Mouse (Mus musculus): ENCODE data around the gene Rbm28. TPM values are rescaled to one million over a fixed set of nuclear protein-coding genes. Genes with fewer than 3 reads are reported as not detected.

The Rbm28 gene
- total and polyA plus RNA-seq, 3 experiments = 37.6 to 103 (median 56.2) TPM

GRCm38 (mm10) chr6:29195146-29195545 is 30.3 kb upstream of the Rbm28 start:
- no peak overlapping the region for H3K9ac ChIP-seq (ENCODE audit: insufficient read depth, low read depth)
- no peaks in the 10 kb centered on the region for H3K9me3 ChIP-seq (replicated peaks; ENCODE audit: low read length)
- peaks cover 5 to 14% of the 10 kb centered on the region in 2 experiments; a peak in 2 of 4 replicates for H3K4me1 ChIP-seq (ENCODE audit: control insufficient read depth in 1 of 2, insufficient read depth in 2 of 2)
- H3K4me3 ChIP-seq (replicated peaks in 1 of 3; ENCODE audit: low read depth in 2 of 3, low read length in 2 of 3, poor library complexity in 1 of 3) = no peak overlapping the region
- dilution Hi-C loops (cut with MboI; ENCODE audit: extremely low pct_ligation_motif_present, extremely low pct_unique_long_range_greater_than_20kb, low sequenced_read_pairs) (no loop called here), in situ Hi-C loops (cut with MboI; ENCODE audit: low pct_ligation_motif_present, low pct_unique_long_range_greater_than_20kb, low sequenced_read_pairs) (no loop called here)
- H3K36me3 ChIP-seq (replicated peaks in 1 of 2; ENCODE audit: control insufficient read depth in 1 of 2, insufficient read depth in 1 of 2, low read length in 1 of 2) = peaks cover 0 to 3% of the 10 kb centered on the region in 2 experiments
- H3K27me3 ChIP-seq (replicated peaks) = peaks cover 42% of the 10 kb centered on the region
- no peak overlapping the region for H3K27ac ChIP-seq (ENCODE audit: insufficient read depth, low read depth)
- DNase-seq (ENCODE audit: extremely low read depth) = no peak
- H3K4me2 ChIP-seq (ENCODE audit: insufficient read depth, low read depth, poor library complexity, severe bottlenecking) = no peak overlapping the region
- no peaks in the 10 kb centered on the region for H3K79me2 ChIP-seq (replicated peaks; ENCODE audit: control insufficient read depth, extremely low read depth, insufficient read depth, poor library complexity, severe bottlenecking)
- TF ChIP-seq PAX5 (IDR thresholded peaks at IDR 0.05; ENCODE audit: low read length) = no peak
- no peak for TF ChIP-seq CTCF (conservative IDR thresholded peaks at IDR 0.05 in 1 of 2, IDR thresholded peaks at IDR 0.05 in 1 of 2; ENCODE audit: low read depth in 2 of 2, low read length in 2 of 2)
- no peak for TF ChIP-seq MAX (IDR thresholded peaks at IDR 0.05; ENCODE audit: low read length)

DNA sequence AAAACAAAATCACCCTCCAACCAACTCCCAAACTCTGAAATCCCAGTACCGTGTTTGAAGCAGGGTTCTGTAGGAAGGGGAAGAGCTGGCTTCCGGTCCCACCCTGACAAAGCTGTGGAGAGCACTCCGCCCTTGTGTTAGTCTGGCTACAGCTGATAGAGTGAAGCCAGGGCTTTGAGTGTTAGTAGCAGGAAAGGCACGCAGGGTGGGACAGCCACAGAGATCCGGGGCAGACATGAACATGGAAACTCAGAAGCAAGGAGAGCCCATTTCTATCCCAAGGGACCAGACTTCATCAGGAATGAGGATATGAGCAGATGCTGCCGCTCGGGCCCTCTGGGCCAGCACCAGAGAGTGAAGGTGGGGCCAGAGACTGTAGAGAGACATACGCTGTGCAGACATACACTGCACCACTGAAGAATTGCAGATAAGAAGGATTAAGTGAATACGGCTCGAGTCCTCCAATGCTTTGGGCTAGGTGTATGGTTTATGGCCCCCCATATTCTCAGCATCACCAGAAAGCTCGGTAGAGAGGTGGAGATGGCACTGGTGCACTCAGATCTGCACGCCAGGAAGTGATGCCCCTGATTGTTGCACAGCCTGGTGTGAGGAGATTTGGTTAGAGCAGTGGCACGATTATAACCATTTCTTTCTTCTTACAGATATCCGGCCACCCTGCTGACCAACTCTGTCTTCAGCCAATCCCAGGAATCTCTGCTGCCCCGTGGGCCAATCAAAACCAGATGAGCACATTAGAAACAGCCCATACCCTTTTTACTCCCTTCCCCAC is 29.4 kb upstream of the Rbm28 start:
- no peak for DNase-seq (ENCODE audit: extremely low read depth)
- in situ Hi-C loops (cut with MboI; ENCODE audit: low pct_ligation_motif_present, low pct_unique_long_range_greater_than_20kb, low sequenced_read_pairs) (no loop called here), dilution Hi-C loops (cut with MboI; ENCODE audit: extremely low pct_ligation_motif_present, extremely low pct_unique_long_range_greater_than_20kb, low sequenced_read_pairs) (no loop called here)
- H3K4me1 ChIP-seq (ENCODE audit: control insufficient read depth in 1 of 2, insufficient read depth in 2 of 2) = peaks cover 5 to 14% of the 10 kb centered on the region in 2 experiments; a peak in 2 of 4 replicates
- no peaks in the 10 kb centered on the region for H3K79me2 ChIP-seq (replicated peaks; ENCODE audit: control insufficient read depth, extremely low read depth, insufficient read depth, poor library complexity, severe bottlenecking)
- TF ChIP-seq USF2 (conservative IDR thresholded peaks at IDR 0.05; ENCODE audit: low read depth, low read length) = no peak
- H3K36me3 ChIP-seq (replicated peaks in 1 of 2; ENCODE audit: control insufficient read depth in 1 of 2, insufficient read depth in 1 of 2, low read length in 1 of 2) = peaks cover 0 to 3% of the 10 kb centered on the region in 2 experiments
- H3K9me3 ChIP-seq (replicated peaks; ENCODE audit: low read length) = no peaks in the 10 kb centered on the region
- H3K27ac ChIP-seq (ENCODE audit: insufficient read depth, low read depth) = no peak overlapping the region
- no peak overlapping the region for H3K4me2 ChIP-seq (ENCODE audit: insufficient read depth, low read depth, poor library complexity, severe bottlenecking)
- H3K27me3 ChIP-seq (replicated peaks) = peaks cover 48% of the 10 kb centered on the region
- H3K4me3 ChIP-seq (replicated peaks in 1 of 3; ENCODE audit: low read depth in 2 of 3, low read length in 2 of 3, poor library complexity in 1 of 3) = no peak overlapping the region
- H3K9ac ChIP-seq (ENCODE audit: insufficient read depth, low read depth) = no peak overlapping the region

GRCm38 (mm10) chr6:29187936-29188335 is 23.1 kb upstream of the Rbm28 start:
- no peak for DNase-seq (ENCODE audit: extremely low read depth)
- TF ChIP-seq MAX (IDR thresholded peaks at IDR 0.05; ENCODE audit: low read length) = no peak
- TF ChIP-seq MAZ (IDR thresholded peaks at IDR 0.05; ENCODE audit: low read depth, low read length) = no peak
- no peak for TF ChIP-seq MEF2A (IDR thresholded peaks at IDR 0.05; ENCODE audit: borderline replicate concordance, low read depth, low read length)
- no peak for TF ChIP-seq POLR2AphosphoS2 (IDR thresholded peaks at IDR 0.05; ENCODE audit: low read depth, low read length)
- peaks cover 52% of the 10 kb centered on the region for H3K27me3 ChIP-seq (replicated peaks)
- no peak overlapping the region for H3K27ac ChIP-seq (ENCODE audit: insufficient read depth, low read depth)
- no peaks in the 10 kb centered on the region for H3K9me3 ChIP-seq (replicated peaks; ENCODE audit: low read length)
- dilution Hi-C loops (cut with MboI; ENCODE audit: extremely low pct_ligation_motif_present, extremely low pct_unique_long_range_greater_than_20kb, low sequenced_read_pairs) = no loop called here
- no peak overlapping the region for H3K4me2 ChIP-seq (ENCODE audit: insufficient read depth, low read depth, poor library complexity, severe bottlenecking)
- no peaks in the 10 kb centered on the region for H3K36me3 ChIP-seq (replicated peaks in 1 of 2; ENCODE audit: control insufficient read depth in 1 of 2, insufficient read depth in 1 of 2, low read length in 1 of 2)
- no peak overlapping the region for H3K9ac ChIP-seq (ENCODE audit: insufficient read depth, low read depth)
- H3K79me2 ChIP-seq (replicated peaks; ENCODE audit: control insufficient read depth, extremely low read depth, insufficient read depth, poor library complexity, severe bottlenecking) = no peaks in the 10 kb centered on the region
- H3K4me1 ChIP-seq (ENCODE audit: control insufficient read depth in 1 of 2, insufficient read depth in 2 of 2) = 0 out of 4 replicates have a peak, but pooled peaks cover 0 to 3% of the 10 kb centered on the region in 2 experiments
- H3K4me3 ChIP-seq (replicated peaks in 1 of 3; ENCODE audit: low read depth in 2 of 3, low read length in 2 of 3, poor library complexity in 1 of 3) = no peak overlapping the region
- in situ Hi-C loops (cut with MboI; ENCODE audit: low pct_ligation_motif_present, low pct_unique_long_range_greater_than_20kb, low sequenced_read_pairs) = no loop called here
